Mouse (Mus musculus) hindlimb bud, embryonic 11.5 days (tissue): ENCODE measurements around the gene Pcyt2.

Source experiments
- DNase-seq: peaks from one replicate; pipeline ENCODE4 v3.0.0-alpha.2; 2012; ENCODE audit warnings: low read depth, low spot score; ENCODE audit errors: extremely low spot score

Gene Pcyt2

DNA sequence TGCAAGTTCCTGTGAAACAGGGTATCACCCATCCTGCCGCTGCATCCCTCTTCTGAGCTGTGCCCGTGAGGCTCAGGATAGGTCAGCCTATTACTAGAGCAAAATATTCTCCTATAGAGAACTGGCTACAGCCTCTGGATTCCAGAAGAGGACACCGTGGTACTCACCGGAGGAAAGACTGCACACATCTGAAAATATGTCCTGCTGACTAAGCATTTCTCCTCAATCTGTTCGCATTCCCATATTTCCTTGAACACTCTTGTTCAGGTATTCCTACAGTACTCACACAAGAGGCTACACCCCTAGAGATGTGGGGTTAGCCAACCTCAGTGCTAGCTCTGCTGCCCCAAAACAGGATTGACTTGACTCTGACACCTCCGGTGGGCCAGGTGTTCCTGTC, 49.4 kb downstream of the Pcyt2 start:
- DNase-seq, result no peak

DNA sequence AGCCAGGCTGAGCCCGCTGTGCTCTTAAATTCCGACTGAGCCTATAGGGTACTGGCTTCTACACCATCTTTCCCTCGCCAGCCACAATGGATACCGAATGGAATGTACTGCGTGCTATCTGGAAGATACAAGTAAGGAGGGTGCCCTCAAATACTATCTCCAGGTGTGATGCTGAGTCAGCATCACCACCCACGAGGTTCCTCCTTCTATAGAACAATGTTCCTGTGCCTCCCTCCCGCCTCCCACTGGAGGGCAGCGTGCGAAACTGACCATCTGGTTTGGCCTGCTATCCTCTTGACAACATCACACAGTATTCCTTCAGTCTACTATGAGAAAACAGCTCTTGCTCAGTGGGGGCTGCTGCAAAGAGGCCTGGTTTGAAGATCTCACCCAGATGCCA, 52.6 kb downstream of the Pcyt2 start:
- no peak for DNase-seq

DNA sequence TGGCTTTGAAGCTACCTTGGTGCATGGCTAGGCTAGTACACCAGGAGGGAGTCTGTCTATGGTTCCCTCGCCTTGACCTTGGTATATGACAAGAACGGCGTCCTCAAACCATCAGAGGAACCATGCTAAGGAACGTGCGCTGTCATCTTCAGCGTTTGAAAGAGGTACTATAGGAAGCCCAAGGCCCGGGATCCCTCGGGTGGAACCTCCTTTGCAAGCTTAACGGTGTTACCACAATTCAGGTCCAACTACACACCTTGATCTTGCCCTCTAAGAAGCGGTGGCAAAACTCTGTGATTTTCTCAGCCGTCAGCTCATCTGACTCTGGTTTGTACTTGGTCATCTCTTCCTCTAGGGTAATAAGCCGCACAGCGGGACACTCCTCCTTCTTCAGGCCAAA, 54.8 kb downstream of the Pcyt2 start:
- DNase-seq, result no peak

GRCm38 (mm10) chr11:120560952-120561728, 56.6 kb downstream of the Pcyt2 start:
- DNase-seq, result no peak
